Mouse (Mus musculus): ENCODE data around the gene Ablim1. TPM values are rescaled to one million over a fixed set of nuclear protein-coding genes. Genes with fewer than 3 reads are reported as not detected.
A peak's percentile ranks its signal among the peaks of the same experiment; 100 is the strongest.

Ablim1 gene
- polyA plus RNA-seq, 1 experiment from 2014 or later = 16.4 TPM

GRCm38 (mm10) chr19:57219758-57220157, 95.0 kb downstream of the Ablim1 start:
- no peaks in the 10 kb centered on the region for H3K9me3 ChIP-seq (replicated peaks)
- 77% methylated on average over 11 of the region's 11 CpGs for WGBS
- no peak for DNase-seq (ENCODE audit: low spot score)
- no peak overlapping the region for H3K27ac ChIP-seq
- H3K4me1 ChIP-seq = peaks cover 23% of the 10 kb centered on the region
- no peaks in the 10 kb centered on the region for H3K36me3 ChIP-seq
- no peak overlapping the region for H3K4me3 ChIP-seq
- H3K27me3 ChIP-seq (ENCODE audit: low read depth, poor library complexity, severe bottlenecking) = peaks cover 3% of the 10 kb centered on the region; the same call in 1 of the 2 replicates

DNA sequence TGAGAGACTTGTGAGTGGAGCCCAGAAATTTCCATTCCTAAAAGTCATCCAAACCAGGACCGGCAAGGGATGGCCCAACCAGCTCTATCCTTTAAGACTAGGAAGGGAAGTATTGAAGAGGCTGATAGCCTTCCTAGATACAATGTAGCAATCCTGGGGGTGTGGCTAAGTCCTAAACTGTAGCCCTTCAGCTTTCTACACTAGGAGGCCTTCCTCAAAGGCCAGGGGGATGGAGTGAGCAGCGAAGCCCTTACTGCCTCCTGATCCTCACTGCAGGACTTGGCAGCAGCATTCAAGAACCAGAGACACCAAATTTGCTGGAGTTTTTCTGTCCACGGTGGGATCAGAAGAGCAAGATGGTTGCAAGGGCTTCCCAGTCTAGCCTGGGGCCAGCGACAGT, 97.6 kb downstream of the Ablim1 start:
- H3K4me3 ChIP-seq = no peak overlapping the region
- 64% methylated on average over 4 of the region's 4 CpGs for WGBS

GRCm38 (mm10) chr19:57215527-57215926, 99.2 kb downstream of the Ablim1 start:
- no peak for DNase-seq (ENCODE audit: low spot score)
- H3K4me3 ChIP-seq = no peak overlapping the region
- H3K4me1 ChIP-seq = peaks cover 12% of the 10 kb centered on the region
- 82% methylated on average over 8 of the region's 8 CpGs for WGBS
- H3K36me3 ChIP-seq = no peaks in the 10 kb centered on the region
- peaks cover 3% of the 10 kb centered on the region; the same call in 1 of the 2 replicates for H3K27me3 ChIP-seq (ENCODE audit: low read depth, poor library complexity, severe bottlenecking)
- H3K27ac ChIP-seq = no peak overlapping the region
- no peaks in the 10 kb centered on the region for H3K9me3 ChIP-seq (replicated peaks)

More for the DNA sequence above, 97.6 kb downstream of the Ablim1 start:
- Histone ChIP-seq H3K9me3 (replicated peaks) (no peaks in the 10 kb centered on the region), H3K27me3 (ENCODE audit: low read depth, poor library complexity, severe bottlenecking) (peaks cover 3% of the 10 kb centered on the region; the same call in 1 of the 2 replicates), H3K36me3 (no peaks in the 10 kb centered on the region), H3K4me1 (peaks cover 23% of the 10 kb centered on the region), H3K27ac (no peak overlapping the region)
- no peak for DNase-seq (ENCODE audit: low spot score)

- H3K36me3 ChIP-seq = no peaks in the 10 kb centered on the region
- H3K27ac ChIP-seq = no peak overlapping the region
- WGBS = 93% methylated on average over 2 of the region's 2 CpGs
These were observed 102.3 kb downstream of the Ablim1 start for GRCm38 (mm10) chr19:57212406-57212805.

DNA sequence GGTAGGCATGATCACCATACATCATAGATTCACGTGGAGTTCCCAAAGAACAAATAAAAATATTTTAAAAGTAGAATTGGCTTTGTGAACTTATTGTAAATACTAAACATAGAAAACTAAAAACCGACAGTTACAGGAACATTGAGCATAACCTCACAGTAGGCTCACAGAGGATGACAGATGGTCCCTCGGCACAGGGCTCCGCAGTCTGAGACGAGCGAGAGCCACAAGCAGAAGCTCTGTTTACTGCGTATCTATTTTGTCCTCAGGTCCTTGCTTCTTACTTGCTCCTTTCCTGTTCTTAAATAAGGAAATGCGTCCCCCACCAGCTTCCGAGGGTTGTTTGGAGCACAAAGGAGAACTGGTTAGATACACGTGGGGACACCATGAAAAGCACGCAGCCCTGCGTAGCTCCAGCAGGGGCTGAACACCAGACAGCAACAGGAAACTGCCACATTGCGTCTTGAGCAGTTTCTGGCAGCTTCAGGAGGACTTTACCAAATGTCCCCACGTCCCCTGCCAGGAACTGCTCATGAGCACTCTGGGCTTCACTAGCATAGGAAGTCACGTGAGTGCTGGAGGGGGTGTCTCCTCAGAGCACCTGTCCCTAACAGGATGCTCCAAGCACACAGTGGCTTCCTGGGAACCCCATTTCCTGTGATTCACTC, 103.1 kb downstream of the Ablim1 start:
- no peaks in the 10 kb centered on the region for H3K36me3 ChIP-seq
- no peak overlapping the region for H3K27ac ChIP-seq
- no peak for DNase-seq (ENCODE audit: low spot score)
- WGBS = 80% methylated on average over 15 of the region's 15 CpGs
- no peak overlapping the region for H3K4me3 ChIP-seq
- no peaks in the 10 kb centered on the region for H3K9me3 ChIP-seq (replicated peaks)
- no peaks in the 10 kb centered on the region for H3K27me3 ChIP-seq (ENCODE audit: low read depth, poor library complexity, severe bottlenecking)
- peaks cover 10% of the 10 kb centered on the region for H3K4me1 ChIP-seq

More at GRCm38 (mm10) chr19:57212406-57212805, 102.3 kb downstream of the Ablim1 start:
- Histone ChIP-seq H3K27me3 (ENCODE audit: low read depth, poor library complexity, severe bottlenecking) (no peaks in the 10 kb centered on the region), H3K4me1 (peaks cover 10% of the 10 kb centered on the region), H3K9me3 (replicated peaks) (no peaks in the 10 kb centered on the region), H3K4me3 (no peak overlapping the region)
- no peak for DNase-seq (ENCODE audit: low spot score)

DNA sequence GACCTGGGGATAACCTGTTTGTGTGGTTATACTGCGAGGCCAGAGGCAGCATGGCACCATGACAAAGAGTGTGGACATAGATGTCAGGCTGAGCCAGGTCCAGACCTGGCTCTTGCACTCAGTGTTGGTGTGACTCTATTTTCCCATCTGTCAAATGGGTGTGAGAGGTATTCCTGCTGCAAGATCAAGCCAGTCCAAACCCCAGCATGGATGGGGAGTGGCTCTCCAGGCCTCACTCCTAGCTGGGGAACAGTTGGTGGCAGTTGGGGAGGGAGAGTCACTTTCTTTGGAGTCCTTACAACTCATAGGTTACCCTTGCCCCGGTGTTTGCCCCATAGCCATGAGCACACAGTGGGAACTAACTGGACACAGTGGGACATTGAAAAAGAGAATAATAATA, 103.8 kb downstream of the Ablim1 start:
- Histone ChIP-seq H3K36me3 (no peaks in the 10 kb centered on the region), H3K4me1 (peaks cover 5% of the 10 kb centered on the region), H3K27me3 (ENCODE audit: low read depth, poor library complexity, severe bottlenecking) (no peaks in the 10 kb centered on the region)

DNA sequence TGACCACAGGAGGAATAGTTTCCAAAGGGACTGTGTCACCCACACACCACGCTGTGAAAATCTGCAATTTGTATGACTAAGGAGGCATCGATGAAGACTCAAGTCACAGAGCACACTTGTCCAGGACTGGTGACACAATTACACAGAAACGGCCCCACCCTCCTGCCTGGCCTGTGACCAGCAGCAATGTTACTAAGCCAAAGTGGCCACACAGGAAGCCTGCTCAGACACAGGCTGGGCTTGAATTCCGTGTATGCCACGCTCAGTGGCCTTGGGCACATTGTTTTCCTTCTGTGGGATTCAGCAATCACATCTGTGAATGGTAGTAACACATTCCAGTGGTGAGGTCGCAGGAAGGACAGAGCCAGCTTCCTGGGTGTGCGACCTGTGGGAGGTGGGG, 110.6 kb downstream of the Ablim1 start:
- peak overlapping the region; percentile 46; the same call in 1 of the 2 replicates for H3K27ac ChIP-seq
- peaks cover 21% of the 10 kb centered on the region for H3K4me1 ChIP-seq
- no peaks in the 10 kb centered on the region for H3K36me3 ChIP-seq
- H3K4me3 ChIP-seq = no peak overlapping the region
- DNase-seq (ENCODE audit: low spot score) = no peak
- WGBS = 73% methylated on average over 7 of the region's 7 CpGs
- no peaks in the 10 kb centered on the region for H3K9me3 ChIP-seq (replicated peaks)
- peaks cover 7% of the 10 kb centered on the region; the same call in 1 of the 2 replicates for H3K27me3 ChIP-seq (ENCODE audit: low read depth, poor library complexity, severe bottlenecking)

More for the DNA sequence above, 103.8 kb downstream of the Ablim1 start:
- Histone ChIP-seq H3K4me3 (no peak overlapping the region), H3K27ac (no peak overlapping the region), H3K9me3 (replicated peaks) (no peaks in the 10 kb centered on the region)
- no peak for DNase-seq (ENCODE audit: low spot score)
- 96% methylated on average over 2 of the region's 2 CpGs for WGBS

DNA sequence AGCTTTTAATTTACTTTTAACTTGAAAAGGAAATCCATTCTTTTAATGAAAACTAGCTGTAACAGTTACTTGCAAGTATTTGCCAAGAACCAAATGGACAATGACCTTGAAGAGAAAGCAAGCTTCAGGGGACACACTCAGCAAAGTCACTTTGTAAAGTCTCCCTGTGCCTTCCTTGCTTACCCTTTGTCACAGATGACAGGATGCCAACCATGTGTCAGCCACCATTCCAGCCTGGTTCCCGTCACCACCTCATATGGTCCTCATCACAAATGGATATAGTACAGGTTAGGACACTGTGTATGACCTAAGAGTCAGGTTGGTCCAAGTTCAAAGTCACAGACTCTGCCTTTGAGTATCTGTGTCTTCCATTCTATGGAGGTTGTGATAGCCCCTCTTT, 112.2 kb downstream of the Ablim1 start:
- Histone ChIP-seq H3K4me3 (no peak overlapping the region), H3K4me1 (peaks cover 35% of the 10 kb centered on the region), H3K27ac (no peak overlapping the region), H3K9me3 (replicated peaks) (no peaks in the 10 kb centered on the region), H3K27me3 (ENCODE audit: low read depth, poor library complexity, severe bottlenecking) (peaks cover 22% of the 10 kb centered on the region), H3K36me3 (no peaks in the 10 kb centered on the region)
- no peak for DNase-seq (ENCODE audit: low spot score)
- WGBS = 78% methylated on average over 1 of the region's 1 CpGs

DNA sequence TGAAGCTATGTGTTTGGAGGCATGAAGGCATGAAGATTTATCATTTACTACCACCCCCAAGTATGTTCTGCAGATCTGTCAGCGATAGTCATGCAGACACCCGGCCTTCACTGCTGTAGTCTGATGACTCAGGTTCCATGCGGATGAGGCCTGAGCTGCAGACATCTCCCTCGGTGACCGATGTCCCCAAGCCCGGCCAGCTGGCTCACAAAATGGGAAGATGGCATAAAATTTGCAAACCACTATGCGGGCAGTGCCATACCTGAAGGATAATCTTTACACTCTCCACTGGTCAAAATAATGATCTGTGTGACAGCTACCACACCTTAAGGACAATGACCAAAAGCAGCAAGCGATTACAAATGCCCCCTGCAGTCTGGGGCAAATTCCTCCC, 113.6 kb downstream of the Ablim1 start:
- H3K4me1 ChIP-seq = peaks cover 41% of the 10 kb centered on the region
- no peaks in the 10 kb centered on the region for H3K9me3 ChIP-seq (replicated peaks)
- no peak overlapping the region for H3K27ac ChIP-seq
- no peaks in the 10 kb centered on the region for H3K36me3 ChIP-seq
- WGBS = 87% methylated on average over 8 of the region's 8 CpGs
- DNase-seq (ENCODE audit: low spot score) = no peak
- H3K27me3 ChIP-seq (ENCODE audit: low read depth, poor library complexity, severe bottlenecking) = peaks cover 37% of the 10 kb centered on the region
- H3K4me3 ChIP-seq = no peak overlapping the region

- DNase-seq (ENCODE audit: low spot score) = no peak
- H3K4me1 ChIP-seq = peaks cover 41% of the 10 kb centered on the region
- no peaks in the 10 kb centered on the region for H3K9me3 ChIP-seq (replicated peaks)
- H3K4me3 ChIP-seq = no peak overlapping the region
- peaks cover 42% of the 10 kb centered on the region for H3K27me3 ChIP-seq (ENCODE audit: low read depth, poor library complexity, severe bottlenecking)
- H3K36me3 ChIP-seq = no peaks in the 10 kb centered on the region
- 54% methylated on average over 12 of the region's 12 CpGs for WGBS
- no peak overlapping the region for H3K27ac ChIP-seq
These were observed 114.1 kb downstream of the Ablim1 start for GRCm38 (mm10) chr19:57200477-57201089.

- WGBS = 72% methylated on average over 6 of the region's 6 CpGs
- Histone ChIP-seq H3K4me1 (peaks cover 41% of the 10 kb centered on the region), H3K27ac (no peak overlapping the region), H3K4me3 (no peak overlapping the region), H3K27me3 (ENCODE audit: low read depth, poor library complexity, severe bottlenecking) (peaks cover 54% of the 10 kb centered on the region), H3K36me3 (no peaks in the 10 kb centered on the region), H3K9me3 (replicated peaks) (no peaks in the 10 kb centered on the region)
- no peak for DNase-seq (ENCODE audit: low spot score)
These were observed 115.4 kb downstream of the Ablim1 start for GRCm38 (mm10) chr19:57199361-57199760.

GRCm38 (mm10) chr19:57198531-57198930, 116.2 kb downstream of the Ablim1 start:
- no peak for DNase-seq (ENCODE audit: low spot score)
- Histone ChIP-seq H3K27me3 (ENCODE audit: low read depth, poor library complexity, severe bottlenecking) (peaks cover 58% of the 10 kb centered on the region), H3K9me3 (replicated peaks) (no peaks in the 10 kb centered on the region), H3K4me1 (peaks cover 36% of the 10 kb centered on the region), H3K4me3 (no peak overlapping the region), H3K27ac (no peak overlapping the region), H3K36me3 (no peaks in the 10 kb centered on the region)
- WGBS = 78% methylated on average over 12 of the region's 12 CpGs

DNA sequence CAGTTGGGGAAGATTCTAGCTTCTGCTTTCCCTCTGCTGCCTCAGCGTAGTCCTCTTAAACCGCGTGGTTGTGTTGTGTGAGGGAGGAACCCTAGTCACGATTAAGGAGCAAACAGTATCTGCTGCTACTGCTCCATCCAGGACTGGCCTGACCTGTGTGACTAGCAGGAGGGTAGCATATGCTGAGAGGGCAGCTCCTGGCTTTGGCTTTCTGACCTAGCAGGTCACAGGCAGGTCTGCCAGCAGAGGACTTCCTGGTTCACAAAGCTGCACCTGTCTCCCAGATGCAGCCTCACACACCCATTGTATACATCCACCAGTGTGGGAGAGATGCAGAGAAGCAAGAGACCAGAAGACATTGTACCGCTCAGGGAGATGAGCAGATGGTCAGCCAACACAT, 116.7 kb downstream of the Ablim1 start:
- Histone ChIP-seq H3K4me1 (peaks cover 36% of the 10 kb centered on the region), H3K36me3 (no peaks in the 10 kb centered on the region), H3K4me3 (no peak overlapping the region), H3K27me3 (ENCODE audit: low read depth, poor library complexity, severe bottlenecking) (peaks cover 58% of the 10 kb centered on the region), H3K27ac (no peak overlapping the region), H3K9me3 (replicated peaks) (no peaks in the 10 kb centered on the region)
- 52% methylated on average over 5 of the region's 5 CpGs for WGBS
- DNase-seq (ENCODE audit: low spot score) = no peak

Data from limb, embryonic 10.5 days (tissue).